Mouse (Mus musculus) E14TG2a.4 (cell line): ENCODE data around the gene Mov10l1.

Source experiments
- CTCF ChIP-seq: conservative IDR thresholded peaks from 2 replicates; pipeline ENCODE4 v1.5.1; 2014; ENCODE audit warnings: low read length
- NANOG ChIP-seq: IDR thresholded peaks from 2 replicates; pipeline ENCODE4 v1.6.1; 2014; ENCODE audit warnings: borderline replicate concordance, low read length, mixed read lengths
- POU5F1 ChIP-seq: IDR thresholded peaks from 2 replicates; pipeline ENCODE4 v1.6.1; 2014; ENCODE audit warnings: low read length, borderline replicate concordance

- no peak for TF ChIP-seq CTCF
- no peak for TF ChIP-seq NANOG
- no peak for TF ChIP-seq POU5F1
These were observed 15.9 kb downstream of the Mov10l1 start for GRCm38 (mm10) chr15:88998636-88999035.
